Mouse (Mus musculus): Measurements from ENCODE around the gene Pla2g2f. TPM values are rescaled to one million over a fixed set of nuclear protein-coding genes. Genes with fewer than 3 reads are reported as not detected.

The Pla2g2f gene
- 0.24 and 0.33 TPM in 2 replicates for polyA plus RNA-seq (2016; fragmentation: Nextera tagmentation; extraction: Ambion mirVana)

- Histone ChIP-seq H3K9ac (replicated peaks) (no peak within 1 kb of the TSS), H3K27me3 (0 out of 2 replicates have a peak, but pooled peaks cover 4% of the 10 kb centered on the region), H3K27ac (no peak within 1 kb of the TSS), H3K4me2 (no peak within 1 kb of the TSS; the same call in 1 of the 2 replicates), H3K4me3 (replicated peaks) (no peak within 1 kb of the TSS), H3K4me1 (replicated peaks) (peaks cover 18% of the 10 kb centered on the region), H3K9me3 (peaks cover 4% of the 10 kb centered on the region; the same call in 1 of the 2 replicates), H3K36me3 (no peaks in the 10 kb centered on the region)
- 73% methylated on average over 8 of the region's 8 CpGs for WGBS
- ATAC-seq (ENCODE audit: insufficient number of reproducible peaks, insufficient read depth, low FRiP score, low TSS enrichment, low read depth), result no peak
Measured at GRCm38 (mm10) chr4:138757416-138757815, at the start of gene Pla2g2f. Gene Pla2g2f (minus strand): TSS chr4:138757626.

GRCm38 (mm10) chr4:138806920-138807541 is 49.6 kb upstream of the Pla2g2f start:
- Histone ChIP-seq H3K9ac (replicated peaks) (no peak overlapping the region), H3K4me2 (no peak overlapping the region), H3K36me3 (no peaks in the 10 kb centered on the region), H3K9me3 (no peaks in the 10 kb centered on the region), H3K4me3 (replicated peaks) (no peak overlapping the region), H3K27me3 (peaks cover 11% of the 10 kb centered on the region), H3K4me1 (replicated peaks) (no peaks in the 10 kb centered on the region), H3K27ac (no peak overlapping the region)
- no peak for ATAC-seq (ENCODE audit: insufficient number of reproducible peaks, insufficient read depth, low FRiP score, low TSS enrichment, low read depth)
- WGBS, result 50% methylated on average over 7 of the region's 7 CpGs

- Histone ChIP-seq H3K9ac (replicated peaks) (no peak overlapping the region), H3K4me1 (replicated peaks) (no peaks in the 10 kb centered on the region), H3K36me3 (no peaks in the 10 kb centered on the region), H3K27me3 (peaks cover 6% of the 10 kb centered on the region), H3K27ac (no peak overlapping the region), H3K4me3 (replicated peaks) (no peak overlapping the region), H3K4me2 (no peak overlapping the region), H3K9me3 (no peaks in the 10 kb centered on the region)
- 87% methylated on average over 8 of the region's 8 CpGs for WGBS
- ATAC-seq (ENCODE audit: insufficient number of reproducible peaks, insufficient read depth, low FRiP score, low TSS enrichment, low read depth), result no peak
Measured at GRCm38 (mm10) chr4:138806160-138806559, 48.7 kb upstream of the Pla2g2f start.

- no peaks in the 10 kb centered on the region for H3K36me3 ChIP-seq
- no peak overlapping the region for H3K4me2 ChIP-seq
- no peak for ATAC-seq (ENCODE audit: insufficient number of reproducible peaks, insufficient read depth, low FRiP score, low TSS enrichment, low read depth)
- no peak overlapping the region for H3K9ac ChIP-seq (replicated peaks)
- H3K9me3 ChIP-seq, result no peaks in the 10 kb centered on the region
- no peaks in the 10 kb centered on the region; the same call in 1 of the 2 replicates for H3K27me3 ChIP-seq
- 76% methylated on average over 8 of the region's 8 CpGs for WGBS
- H3K27ac ChIP-seq, result no peak overlapping the region
- 0 out of 2 replicates have a peak, but pooled peaks cover 3% of the 10 kb centered on the region for H3K4me1 ChIP-seq (replicated peaks)
- H3K4me3 ChIP-seq (replicated peaks), result no peak overlapping the region
Measured at GRCm38 (mm10) chr4:138805248-138805647, 47.8 kb upstream of the Pla2g2f start.

- Histone ChIP-seq H3K9ac (replicated peaks) (no peak overlapping the region), H3K4me2 (no peak overlapping the region), H3K9me3 (no peaks in the 10 kb centered on the region), H3K27me3 (no peaks in the 10 kb centered on the region; the same call in 1 of the 2 replicates), H3K4me1 (replicated peaks) (peaks cover 11% of the 10 kb centered on the region; the same call in 1 of the 2 replicates), H3K36me3 (no peaks in the 10 kb centered on the region), H3K27ac (no peak overlapping the region), H3K4me3 (replicated peaks) (no peak overlapping the region)
- 81% methylated on average over 11 of the region's 11 CpGs for WGBS
- ATAC-seq (ENCODE audit: insufficient number of reproducible peaks, insufficient read depth, low FRiP score, low TSS enrichment, low read depth), result no peak
Measured at GRCm38 (mm10) chr4:138802917-138803316, 45.5 kb upstream of the Pla2g2f start.

- Histone ChIP-seq H3K4me2 (no peak overlapping the region), H3K4me1 (replicated peaks) (peaks cover 11% of the 10 kb centered on the region; the same call in 1 of the 2 replicates), H3K27me3 (no peaks in the 10 kb centered on the region; the same call in 1 of the 2 replicates), H3K4me3 (replicated peaks) (no peak overlapping the region), H3K9me3 (no peaks in the 10 kb centered on the region), H3K9ac (replicated peaks) (no peak overlapping the region), H3K36me3 (no peaks in the 10 kb centered on the region), H3K27ac (no peak overlapping the region)
- ATAC-seq (ENCODE audit: insufficient number of reproducible peaks, insufficient read depth, low FRiP score, low TSS enrichment, low read depth), result no peak
- WGBS, result 89% methylated on average over 4 of the region's 4 CpGs
Measured at GRCm38 (mm10) chr4:138801631-138802030, 44.2 kb upstream of the Pla2g2f start.

GRCm38 (mm10) chr4:138800134-138800744 is 42.8 kb upstream of the Pla2g2f start:
- Histone ChIP-seq H3K9me3 (no peaks in the 10 kb centered on the region), H3K27ac (no peak overlapping the region), H3K4me3 (replicated peaks) (no peak overlapping the region), H3K9ac (replicated peaks) (no peak overlapping the region), H3K4me1 (replicated peaks) (peaks cover 11% of the 10 kb centered on the region; the same call in 1 of the 2 replicates), H3K27me3 (no peaks in the 10 kb centered on the region), H3K4me2 (no peak overlapping the region), H3K36me3 (no peaks in the 10 kb centered on the region)
- ATAC-seq (ENCODE audit: insufficient number of reproducible peaks, insufficient read depth, low FRiP score, low TSS enrichment, low read depth), result 0 out of 2 replicates have a peak, but pooled peaks have one; percentile 20
- 63% methylated on average over 12 of the region's 12 CpGs for WGBS

- H3K4me3 ChIP-seq (replicated peaks), result no peak overlapping the region
- no peak overlapping the region for H3K4me2 ChIP-seq
- ATAC-seq (ENCODE audit: insufficient number of reproducible peaks, insufficient read depth, low FRiP score, low TSS enrichment, low read depth), result no peak
- H3K9ac ChIP-seq (replicated peaks), result no peak overlapping the region
- H3K9me3 ChIP-seq, result no peaks in the 10 kb centered on the region
- no peak overlapping the region for H3K27ac ChIP-seq
- no peaks in the 10 kb centered on the region for H3K27me3 ChIP-seq
- H3K36me3 ChIP-seq, result no peaks in the 10 kb centered on the region
- 53% methylated on average over 4 of the region's 4 CpGs for WGBS
- peaks cover 16% of the 10 kb centered on the region; the same call in 1 of the 2 replicates for H3K4me1 ChIP-seq (replicated peaks)
Measured at GRCm38 (mm10) chr4:138797217-138797570, 39.8 kb upstream of the Pla2g2f start.

GRCm38 (mm10) chr4:138796513-138797216 is 39.2 kb upstream of the Pla2g2f start:
- Histone ChIP-seq H3K4me2 (no peak overlapping the region), H3K9ac (replicated peaks) (no peak overlapping the region), H3K27me3 (no peaks in the 10 kb centered on the region), H3K4me1 (replicated peaks) (peaks cover 16% of the 10 kb centered on the region; the same call in 1 of the 2 replicates), H3K4me3 (replicated peaks) (no peak overlapping the region), H3K36me3 (no peaks in the 10 kb centered on the region), H3K27ac (no peak overlapping the region), H3K9me3 (no peaks in the 10 kb centered on the region)
- 47% methylated on average over 6 of the region's 6 CpGs for WGBS
- ATAC-seq (ENCODE audit: insufficient number of reproducible peaks, insufficient read depth, low FRiP score, low TSS enrichment, low read depth), result no peak

GRCm38 (mm10) chr4:138794344-138794743 is 36.9 kb upstream of the Pla2g2f start:
- WGBS, result 90% methylated on average over 6 of the region's 6 CpGs

GRCm38 (mm10) chr4:138793276-138793675 is 35.9 kb upstream of the Pla2g2f start:
- no peak for ATAC-seq (ENCODE audit: insufficient number of reproducible peaks, insufficient read depth, low FRiP score, low TSS enrichment, low read depth)
- no peaks in the 10 kb centered on the region for H3K9me3 ChIP-seq
- 65% methylated on average over 2 of the region's 2 CpGs for WGBS
- no peak overlapping the region for H3K4me2 ChIP-seq
- no peaks in the 10 kb centered on the region for H3K36me3 ChIP-seq
- no peak overlapping the region for H3K9ac ChIP-seq (replicated peaks)
- no peaks in the 10 kb centered on the region for H3K27me3 ChIP-seq
- peak overlapping the region; percentile 18; the same call in 1 of the 2 replicates for H3K27ac ChIP-seq
- H3K4me1 ChIP-seq (replicated peaks), result peaks cover 5% of the 10 kb centered on the region; the same call in 1 of the 2 replicates
- no peak overlapping the region for H3K4me3 ChIP-seq (replicated peaks)

More at GRCm38 (mm10) chr4:138794344-138794743, 36.9 kb upstream of the Pla2g2f start:
- no peak overlapping the region for H3K9ac ChIP-seq (replicated peaks)
- ATAC-seq (ENCODE audit: insufficient number of reproducible peaks, insufficient read depth, low FRiP score, low TSS enrichment, low read depth), result no peak
- no peaks in the 10 kb centered on the region for H3K27me3 ChIP-seq
- H3K9me3 ChIP-seq, result no peaks in the 10 kb centered on the region
- peaks cover 5% of the 10 kb centered on the region; the same call in 1 of the 2 replicates for H3K4me1 ChIP-seq (replicated peaks)
- H3K36me3 ChIP-seq, result no peaks in the 10 kb centered on the region
- H3K27ac ChIP-seq, result no peak overlapping the region
- H3K4me3 ChIP-seq (replicated peaks), result no peak overlapping the region
- H3K4me2 ChIP-seq, result no peak overlapping the region

Measured in limb, embryonic 12.5 days (tissue).